Mouse (Mus musculus) C2C12 (cell line): ENCODE measurements around the gene Coa3. TPM values are rescaled to one million over a fixed set of nuclear protein-coding genes. Genes with fewer than 3 reads are reported as not detected.
A peak's percentile ranks its signal among the peaks of the same experiment; 100 is the strongest.

Experiments
- H3K27me3 ChIP-seq: one replicate; pipeline ENCODE4 v1.6.1; 2011; ENCODE audit not compliant: control insufficient read depth, insufficient read depth, insufficient read length
- H3K36me3 ChIP-seq: one replicate; pipeline ENCODE4 v1.6.1; 2011; ENCODE audit not compliant: control insufficient read depth, insufficient read depth
- H3K4me3 ChIP-seq: one replicate; pipeline ENCODE4 v1.5.1; 2011; ENCODE audit warnings: mild to moderate bottlenecking, control low read depth; ENCODE audit not compliant: poor library complexity, insufficient read depth, severe bottlenecking
- H3K79me2 ChIP-seq: one replicate; pipeline ENCODE4 v1.6.1; 2011; ENCODE audit not compliant: control insufficient read depth, insufficient read depth
- H3K79me3 ChIP-seq: one replicate; pipeline ENCODE4 v1.6.1; 2011; ENCODE audit warnings: low read depth, control low read depth
- H3ac ChIP-seq: one replicate; pipeline ENCODE3; 2011; ENCODE audit warnings: low read depth; ENCODE audit not compliant: control insufficient read depth, insufficient read length
- CEBPB ChIP-seq: IDR thresholded peaks from one replicate; pipeline ENCODE4 v1.6.1; 2011; ENCODE audit warnings: low read depth, mild to moderate bottlenecking, control low read depth, moderate library complexity
- CTCF ChIP-seq: IDR thresholded peaks from one replicate; pipeline ENCODE4 v1.5.1; 2011; ENCODE audit not compliant: control insufficient read depth, insufficient read depth, insufficient read length
- FOSL1 ChIP-seq: IDR thresholded peaks from one replicate; pipeline ENCODE4 v1.8.0; 2011; ENCODE audit warnings: mild to moderate bottlenecking, low read length; ENCODE audit not compliant: poor library complexity, insufficient read depth, severe bottlenecking
- MAX ChIP-seq: IDR thresholded peaks from one replicate; pipeline ENCODE4 v1.6.1; 2011; ENCODE audit warnings: mild to moderate bottlenecking, control low read depth
- MYOD1 ChIP-seq: IDR thresholded peaks from one replicate; pipeline ENCODE4 v1.6.1; 2011; ENCODE audit warnings: low read depth; ENCODE audit not compliant: control insufficient read depth, insufficient read length
- MYOG ChIP-seq: IDR thresholded peaks from one replicate; pipeline ENCODE4 v1.6.1; 2011; ENCODE audit not compliant: control insufficient read depth, insufficient read length; ENCODE audit errors: extremely low read depth
- USF1 ChIP-seq: IDR thresholded peaks from one replicate; pipeline ENCODE4 v1.6.1; 2011; ENCODE audit warnings: low read depth, mild to moderate bottlenecking, control low read depth, moderate library complexity
- polyA plus RNA-seq: library from polyadenylated mRNA; unstranded; fragments of >200 nt; fragmentation: generic; extraction: Trizol; gene quantifications from one replicate; pipeline ENCODE4 v1.2.1, GENCODE M21; 2012; ENCODE audit warnings: missing spikeins

Coa3 gene
- polyA plus RNA-seq, 1 experiment, result 85.2 TPM

DNA sequence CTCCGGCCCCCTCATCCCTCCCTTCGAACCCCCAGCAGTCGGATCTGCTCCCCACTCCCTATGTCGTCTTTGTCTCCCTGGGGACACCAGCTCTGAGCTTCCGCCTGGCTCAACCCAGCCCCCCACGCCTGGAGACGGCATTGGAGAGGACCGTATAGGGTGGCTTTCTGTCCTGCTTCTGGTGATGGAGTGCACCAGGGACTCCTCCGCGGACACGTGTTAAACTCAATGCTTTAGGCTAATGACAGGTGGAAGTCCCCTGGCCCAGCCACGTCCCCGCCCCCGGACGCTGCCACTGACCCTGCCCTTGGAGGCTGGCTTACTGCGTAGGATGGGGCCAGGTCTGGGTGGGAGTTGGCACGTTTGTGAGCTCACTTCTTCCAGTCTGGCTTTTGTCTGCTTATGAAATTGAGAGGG lies 37.6 kb upstream of the Coa3 start:
- H3K79me2 ChIP-seq, result peaks cover 49% of the 10 kb centered on the region
- peak overlapping the region; percentile 78 for H3ac ChIP-seq
- H3K79me3 ChIP-seq, result peaks cover 31% of the 10 kb centered on the region
- H3K4me3 ChIP-seq, result peak overlapping the region; percentile 100
- H3K27me3 ChIP-seq, result no peaks in the 10 kb centered on the region
- peaks cover 43% of the 10 kb centered on the region for H3K36me3 ChIP-seq
- TF ChIP-seq FOSL1, result no peak
- TF ChIP-seq MYOD1, result peak; percentile 9

DNA sequence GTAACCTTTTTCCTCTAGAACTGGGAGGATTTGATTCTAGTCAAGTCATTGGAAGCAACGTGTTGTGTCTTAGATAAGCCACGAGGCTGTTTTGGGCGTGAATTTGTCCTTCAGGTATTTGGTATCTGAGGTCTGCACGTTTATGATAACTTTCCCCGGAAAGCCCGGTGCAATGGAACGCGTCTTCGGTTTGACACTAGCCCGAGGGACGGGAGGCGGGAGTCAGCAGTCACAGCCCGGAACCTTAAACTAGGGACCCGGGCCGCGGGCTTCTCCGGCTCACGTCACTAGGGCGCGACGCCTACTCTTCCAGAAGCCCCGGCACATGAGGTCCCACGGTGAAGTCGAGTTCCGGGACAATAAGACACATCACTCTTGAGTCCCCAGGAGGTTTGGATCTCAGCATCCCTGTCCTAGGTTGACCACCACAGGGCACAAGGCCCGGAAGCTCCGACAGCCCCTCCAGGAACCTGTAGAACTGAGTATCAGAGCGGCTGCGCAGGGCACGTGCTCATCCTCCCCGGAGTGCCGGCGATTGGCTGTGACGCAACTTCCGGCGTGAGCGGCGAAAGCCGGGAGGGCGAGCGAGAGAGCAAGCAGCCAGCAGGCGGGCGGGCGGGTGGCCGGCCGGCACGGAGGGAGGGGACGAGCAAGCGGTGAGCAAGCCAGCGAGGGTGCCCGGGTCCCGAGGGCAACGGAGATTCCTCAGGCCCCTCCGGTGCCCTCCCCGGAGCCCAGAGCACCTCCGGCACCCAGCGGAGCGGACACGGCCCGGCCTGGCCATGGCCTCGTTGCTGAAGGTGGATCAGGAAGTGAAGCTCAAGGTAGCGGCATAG lies 37.0 kb upstream of the Coa3 start, which contains the start of gene Psme3:
Gene Psme3 (plus strand): TSS at position 549 of the 836 bp plus-strand sequence.
- Histone ChIP-seq H3K27me3 (no peaks in the 10 kb centered on the region), H3K4me3 (peak within 1 kb of the TSS; percentile 100), H3K79me3 (peaks cover 31% of the 10 kb centered on the region), H3K36me3 (peaks cover 36% of the 10 kb centered on the region), H3ac (peak within 1 kb of the TSS; percentile 78), H3K79me2 (peaks cover 49% of the 10 kb centered on the region)
- no peak for TF ChIP-seq FOSL1
- TF ChIP-seq MYOD1, result no peak
- no peak for TF ChIP-seq CTCF
- TF ChIP-seq MYOG, result no peak
- TF ChIP-seq CEBPB, result peak; percentile 64
- peak; percentile 84 for TF ChIP-seq USF1
- TF ChIP-seq MAX, result peak; percentile 99

- Histone ChIP-seq H3K79me3 (peaks cover 31% of the 10 kb centered on the region), H3K79me2 (peaks cover 43% of the 10 kb centered on the region), H3K27me3 (no peaks in the 10 kb centered on the region), H3K36me3 (peaks cover 29% of the 10 kb centered on the region), H3K4me3 (peak overlapping the region; percentile 100), H3ac (peak overlapping the region; percentile 78)
- TF ChIP-seq MYOD1 (no peak), USF1 (no peak), FOSL1 (no peak), CTCF (no peak), CEBPB (no peak), MYOG (no peak), MAX (no peak)
Measured at GRCm38 (mm10) chr11:101315082-101315650, 36.3 kb upstream of the Coa3 start.

DNA sequence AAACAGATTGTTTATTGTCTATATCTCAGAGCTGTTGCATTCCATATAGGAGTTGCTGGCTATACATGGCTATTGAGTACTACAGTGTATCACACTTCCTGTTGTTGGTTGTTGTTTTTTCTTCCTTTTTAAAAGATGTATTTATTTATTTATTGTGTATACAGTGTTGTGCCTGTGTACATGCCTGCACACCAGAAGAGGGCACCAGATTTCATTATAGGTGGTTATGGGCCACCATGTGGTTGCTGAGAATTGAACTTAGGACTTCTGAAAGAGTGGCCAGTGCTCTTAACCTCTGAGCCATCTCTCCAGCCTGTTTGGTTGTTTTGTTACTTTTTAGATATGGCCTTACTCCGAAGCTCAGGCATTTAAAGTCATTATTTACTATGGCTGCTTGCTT lies 35.7 kb upstream of the Coa3 start:
- TF ChIP-seq USF1 (no peak), MYOD1 (no peak), FOSL1 (no peak), CEBPB (no peak), CTCF (no peak), MYOG (no peak), MAX (no peak)
- H3ac ChIP-seq, result no peak overlapping the region
- peaks cover 23% of the 10 kb centered on the region for H3K36me3 ChIP-seq
- H3K4me3 ChIP-seq, result no peak overlapping the region
- peaks cover 31% of the 10 kb centered on the region for H3K79me3 ChIP-seq
- H3K79me2 ChIP-seq, result peaks cover 37% of the 10 kb centered on the region
- H3K27me3 ChIP-seq, result no peaks in the 10 kb centered on the region

DNA sequence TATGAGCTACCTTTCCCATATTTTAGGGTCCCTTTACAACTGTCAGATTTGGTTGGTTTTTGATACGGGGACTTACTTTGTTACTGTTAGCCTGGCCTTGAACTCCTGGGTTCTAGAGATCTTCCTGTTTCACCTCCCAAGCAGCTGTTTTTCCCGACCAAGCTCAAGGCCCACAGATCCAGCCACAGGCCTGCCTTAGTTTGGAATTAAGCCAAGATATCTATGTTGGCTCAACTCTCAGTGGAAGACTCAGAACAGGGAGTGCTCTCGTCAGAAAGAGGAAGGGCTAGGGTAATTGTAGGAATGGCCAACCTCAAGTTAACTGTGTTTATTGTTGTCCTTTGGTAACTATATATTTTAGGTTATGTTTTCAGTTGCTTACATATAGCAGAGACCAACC lies 33.2 kb upstream of the Coa3 start:
- no peaks in the 10 kb centered on the region for H3K36me3 ChIP-seq
- peaks cover 11% of the 10 kb centered on the region for H3K79me3 ChIP-seq
- peaks cover 4% of the 10 kb centered on the region for H3K27me3 ChIP-seq
- peaks cover 13% of the 10 kb centered on the region for H3K79me2 ChIP-seq
- no peak overlapping the region for H3K4me3 ChIP-seq
- H3ac ChIP-seq, result no peak overlapping the region
- TF ChIP-seq CEBPB, result no peak
- no peak for TF ChIP-seq CTCF
- TF ChIP-seq FOSL1, result no peak
- no peak for TF ChIP-seq MYOG
- TF ChIP-seq USF1, result no peak
- no peak for TF ChIP-seq MAX
- TF ChIP-seq MYOD1, result no peak

GRCm38 (mm10) chr11:101311083-101311482 lies 32.2 kb upstream of the Coa3 start:
- peaks cover 4% of the 10 kb centered on the region for H3K27me3 ChIP-seq
- no peak overlapping the region for H3K4me3 ChIP-seq
- H3K36me3 ChIP-seq, result no peaks in the 10 kb centered on the region
- TF ChIP-seq FOSL1 (no peak), USF1 (no peak), CTCF (no peak), MYOD1 (no peak), CEBPB (no peak), MYOG (no peak), MAX (no peak)
- H3K79me2 ChIP-seq, result peaks cover 2% of the 10 kb centered on the region
- no peak overlapping the region for H3ac ChIP-seq
- H3K79me3 ChIP-seq, result peaks cover under 1% of the 10 kb centered on the region
